ENCODE assay signal across 11 mouse cellular contexts in the genomic region with DNA sequence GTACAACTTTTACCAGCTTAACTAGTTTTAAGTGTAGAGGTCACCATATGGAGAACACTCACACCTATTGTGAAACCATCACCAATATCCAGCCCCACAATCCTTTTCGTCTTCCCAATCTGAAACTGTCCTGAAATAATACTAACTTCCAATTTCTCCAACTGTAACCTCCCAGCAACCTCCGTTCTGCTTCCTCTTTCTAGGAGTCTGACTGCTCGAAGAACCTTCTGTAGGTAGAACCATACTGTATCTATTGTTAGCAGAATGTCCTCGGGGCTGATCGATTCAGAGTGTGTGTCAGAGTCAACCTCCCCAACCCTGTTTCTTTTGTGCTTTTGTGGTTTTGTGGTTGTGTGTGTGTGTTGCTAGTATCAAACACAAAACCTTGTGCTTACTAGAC.
"Had no signal": no experiment of that assay in that cellular context is flagged by ENCODE, and none has a peak within 500 bp of the region (broad histone marks: within the 10 kb centered on the region; RNA-seq: fewer than 3 reads in every experiment).

No protein-coding gene starts in this region.

- DNase-seq: lung, embryonic 14.5 days; lung, postnatal 10 days; lung, postnatal 4 days; right cerebral cortex, adult 18-20 months; spleen, adult 18-20 months had no signal

- H3K27me3 ChIP-seq: kidney, embryonic 15.5 days; neural tube, embryonic 15.5 days; stomach, embryonic 15.5 days had no signal

- H3K36me3 ChIP-seq: kidney, embryonic 15.5 days; limb, embryonic 10.5 days; midbrain, embryonic 12.5 days; neural tube, embryonic 15.5 days; stomach, embryonic 15.5 days had no signal

- H3K4me2 ChIP-seq: kidney, embryonic 15.5 days; lung, embryonic 14.5 days; midbrain, embryonic 12.5 days; neural tube, embryonic 15.5 days; stomach, embryonic 15.5 days had no signal

- H3K27ac ChIP-seq: kidney, embryonic 15.5 days; left cerebral cortex, adult 2 months; limb, embryonic 10.5 days; midbrain, embryonic 12.5 days; neural tube, embryonic 15.5 days had no signal

- H3K9ac ChIP-seq: kidney, embryonic 15.5 days; lung, embryonic 14.5 days; midbrain, embryonic 12.5 days; neural tube, embryonic 15.5 days; stomach, embryonic 15.5 days had no signal

- H3K4me3 ChIP-seq: kidney, embryonic 15.5 days; left cerebral cortex, adult 2 months; limb, embryonic 10.5 days; midbrain, embryonic 12.5 days; neural tube, embryonic 15.5 days; stomach, embryonic 15.5 days had no signal

- H3K9me3 ChIP-seq: kidney, embryonic 15.5 days; limb, embryonic 10.5 days; midbrain, embryonic 12.5 days; neural tube, embryonic 15.5 days; stomach, embryonic 15.5 days had no signal
